Mouse (Mus musculus) spleen, adult 2 months (tissue): ENCODE results near the gene Mms19.

ENCODE experiments used
- CTCF ChIP-seq: fragments of 200-500 bp; IDR thresholded peaks from 2 replicates; pipeline ENCODE4 v1.5.1; 2011; ENCODE audit warnings: mild to moderate bottlenecking, inconsistent platforms; ENCODE audit not compliant: insufficient read depth, insufficient read length, insufficient replicate concordance; ENCODE audit errors: extremely low read depth
- POLR2A ChIP-seq: fragments of 200-500 bp; IDR thresholded peaks from 2 replicates; pipeline ENCODE4 v1.6.1; 2011; ENCODE audit warnings: low read depth, low read length, inconsistent platforms

DNA sequence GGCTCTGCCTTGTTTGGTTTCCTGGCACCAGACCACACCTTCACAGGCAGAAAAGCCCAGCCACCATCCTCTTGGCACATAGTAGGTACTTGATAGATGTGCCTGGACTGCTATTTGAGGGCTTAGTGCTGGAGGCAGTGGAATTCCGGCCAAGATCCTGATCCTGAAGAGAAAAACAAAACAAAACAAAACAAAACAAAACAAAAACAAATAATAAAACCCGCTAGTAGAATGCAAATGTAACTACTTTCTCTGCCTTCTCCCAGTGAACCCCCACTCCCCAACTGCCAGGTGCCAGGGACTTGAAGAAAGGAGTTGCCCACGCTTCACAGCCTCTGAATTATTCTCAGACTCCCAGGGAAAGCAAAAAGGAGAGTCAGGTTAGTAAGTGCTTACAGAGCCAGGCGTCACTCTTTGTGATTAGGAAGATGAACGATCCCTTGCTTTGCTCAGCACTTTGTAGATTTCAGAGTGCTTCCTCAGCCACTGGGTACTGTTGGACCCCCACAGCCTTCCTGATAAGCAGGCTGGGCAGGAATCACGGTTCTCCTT lies 11.0 kb upstream of the Mms19 start:
- no peak for TF ChIP-seq CTCF
- TF ChIP-seq POLR2A: no peak
